Mouse (Mus musculus) liver, embryonic 14.5 days (tissue): ENCODE results near the gene Zrsr2.

Source experiments
- CTCF ChIP-seq: IDR thresholded peaks from 2 replicates; pipeline ENCODE4 v1.5.1; 2016; ENCODE audit warnings: antibody characterized with exemption, low read depth, control low read depth
- EP300 ChIP-seq: IDR thresholded peaks from 2 replicates; pipeline ENCODE4 v1.6.1; 2016; ENCODE audit warnings: antibody characterized with exemption, low read depth

- TF ChIP-seq CTCF (no peak), EP300 (no peak)
These were observed 41.4 kb upstream of the Zrsr2 start for GRCm38 (mm10) chrX:163999848-164000247.
